Mouse (Mus musculus) spleen, adult 2 months (tissue): ENCODE results near the gene Tmem266. TPM values are rescaled to one million over a fixed set of nuclear protein-coding genes. Genes with fewer than 3 reads are reported as not detected.

ENCODE experiments used
- DNase-seq, 2 experiments: peaks; one replicate each; pipeline versions ENCODE4 v3.0.0 to v3.0.0-alpha.2; 2012 to 2021; ENCODE audit warnings: low spot score in 2 of 2, low read depth in 1 of 2
- H3K27ac ChIP-seq: fragments of 200-500 bp; 2 replicates; pipeline ENCODE4 v1.5.1; 2012; ENCODE audit warnings: low read length, inconsistent platforms; ENCODE audit not compliant: insufficient read depth
- H3K27me3 ChIP-seq: fragments of 200-500 bp; 2 replicates; pipeline ENCODE4 v1.6.1; 2012; ENCODE audit warnings: mild to moderate bottlenecking, moderate library complexity, low read length, inconsistent platforms; ENCODE audit not compliant: control insufficient read depth, insufficient read depth
- H3K36me3 ChIP-seq: fragments of 200-500 bp; 2 replicates; pipeline ENCODE4 v1.6.1; 2012; ENCODE audit warnings: mild to moderate bottlenecking, low read length, inconsistent platforms; ENCODE audit not compliant: control insufficient read depth, insufficient read depth
- H3K4me1 ChIP-seq: fragments of 200-500 bp; 2 replicates; pipeline ENCODE4 v1.6.1; 2011; ENCODE audit warnings: inconsistent platforms; ENCODE audit not compliant: control insufficient read depth, insufficient read depth, insufficient read length
- H3K4me3 ChIP-seq: fragments of 200-500 bp; 2 replicates; pipeline ENCODE4 v1.5.1; 2011; ENCODE audit warnings: mild to moderate bottlenecking, inconsistent platforms; ENCODE audit not compliant: insufficient read depth, insufficient read length; ENCODE audit errors: extremely low read depth
- CTCF ChIP-seq: fragments of 200-500 bp; IDR thresholded peaks from 2 replicates; pipeline ENCODE4 v1.5.1; 2011; ENCODE audit warnings: mild to moderate bottlenecking, inconsistent platforms; ENCODE audit not compliant: insufficient read depth, insufficient read length, insufficient replicate concordance; ENCODE audit errors: extremely low read depth
- POLR2A ChIP-seq: fragments of 200-500 bp; IDR thresholded peaks from 2 replicates; pipeline ENCODE4 v1.6.1; 2011; ENCODE audit warnings: low read depth, low read length, inconsistent platforms
- WGBS: fragments of 180-500 bp; shearing (Covaris S2); methylation state at CpG from one replicate; pipeline ENCODE4 v1.1.7; 2018; 5-methylcytosine and 5-hydroxymethylcytosine counted together
- polyA plus RNA-seq: library from polyadenylated mRNA; depleted of rRNA; stranded (reverse); fragments of >200 nt; gene quantifications from 2 replicates; pipeline ENCODE4 v1.2.3, GENCODE M21; 2012

Gene Tmem266
- polyA plus RNA-seq, 1 experiment, result 0.19 TPM

GRCm38 (mm10) chr9:55355270-55355834 lies 28.6 kb downstream of the Tmem266 start:
- Histone ChIP-seq H3K27me3 (no peaks in the 10 kb centered on the region), H3K27ac (no peak overlapping the region), H3K36me3 (no peaks in the 10 kb centered on the region), H3K4me1 (no peaks in the 10 kb centered on the region), H3K4me3 (no peak overlapping the region)
- WGBS, result 79% methylated on average over 8 of the region's 8 CpGs
- TF ChIP-seq CTCF (no peak), POLR2A (no peak)
- no peak for DNase-seq

GRCm38 (mm10) chr9:55357164-55357563 lies 30.5 kb downstream of the Tmem266 start:
- Histone ChIP-seq H3K4me3 (no peak overlapping the region), H3K27ac (no peak overlapping the region), H3K36me3 (no peaks in the 10 kb centered on the region), H3K4me1 (no peaks in the 10 kb centered on the region), H3K27me3 (no peaks in the 10 kb centered on the region)
- DNase-seq, result no peak
- WGBS, result 84% methylated on average over 1 of the region's 1 CpGs
- TF ChIP-seq CTCF (no peak), POLR2A (no peak)

- Histone ChIP-seq H3K4me3 (no peak overlapping the region), H3K4me1 (peaks cover 2% of the 10 kb centered on the region; the same call in 1 of the 2 replicates), H3K27me3 (no peaks in the 10 kb centered on the region), H3K36me3 (no peaks in the 10 kb centered on the region), H3K27ac (no peak overlapping the region)
- TF ChIP-seq CTCF (no peak), POLR2A (no peak)
- no peak for DNase-seq
- 79% methylated on average over 3 of the region's 3 CpGs for WGBS
These were observed 33.7 kb downstream of the Tmem266 start for GRCm38 (mm10) chr9:55360372-55360771.

GRCm38 (mm10) chr9:55360861-55361260 lies 34.1 kb downstream of the Tmem266 start:
- Histone ChIP-seq H3K4me1 (peaks cover 2% of the 10 kb centered on the region; the same call in 1 of the 2 replicates), H3K27ac (no peak overlapping the region), H3K27me3 (no peaks in the 10 kb centered on the region), H3K36me3 (no peaks in the 10 kb centered on the region), H3K4me3 (no peak overlapping the region)
- DNase-seq, result no peak
- 72% methylated on average over 7 of the region's 7 CpGs for WGBS
- no peak for TF ChIP-seq POLR2A
- TF ChIP-seq CTCF, result no peak

GRCm38 (mm10) chr9:55361969-55362368 lies 35.3 kb downstream of the Tmem266 start:
- no peak overlapping the region for H3K4me3 ChIP-seq
- no peaks in the 10 kb centered on the region for H3K36me3 ChIP-seq
- peaks cover 2% of the 10 kb centered on the region; the same call in 1 of the 2 replicates for H3K4me1 ChIP-seq
- no peaks in the 10 kb centered on the region for H3K27me3 ChIP-seq
- 65% methylated on average over 5 of the region's 5 CpGs for WGBS
- no peak for DNase-seq
- no peak for TF ChIP-seq CTCF
- no peak for TF ChIP-seq POLR2A
- H3K27ac ChIP-seq, result no peak overlapping the region

- no peak overlapping the region for H3K27ac ChIP-seq
- TF ChIP-seq POLR2A (no peak), CTCF (no peak)
- no peaks in the 10 kb centered on the region for H3K27me3 ChIP-seq
- DNase-seq, result no peak
- H3K36me3 ChIP-seq, result no peaks in the 10 kb centered on the region
- H3K4me1 ChIP-seq, result peaks cover 2% of the 10 kb centered on the region; the same call in 1 of the 2 replicates
- no peak overlapping the region for H3K4me3 ChIP-seq
These were observed 37.0 kb downstream of the Tmem266 start for GRCm38 (mm10) chr9:55363707-55364106.

GRCm38 (mm10) chr9:55368011-55368410 lies 41.3 kb downstream of the Tmem266 start:
- H3K27me3 ChIP-seq, result no peaks in the 10 kb centered on the region
- WGBS, result 62% methylated on average over 3 of the region's 3 CpGs
- no peak for DNase-seq
- TF ChIP-seq CTCF (no peak), POLR2A (no peak)
- no peak overlapping the region for H3K4me3 ChIP-seq
- H3K4me1 ChIP-seq, result peaks cover 2% of the 10 kb centered on the region; the same call in 1 of the 2 replicates
- no peaks in the 10 kb centered on the region for H3K36me3 ChIP-seq
- H3K27ac ChIP-seq, result no peak overlapping the region

- TF ChIP-seq CTCF (no peak), POLR2A (no peak)
- H3K27me3 ChIP-seq, result no peaks in the 10 kb centered on the region
- 81% methylated on average over 7 of the region's 7 CpGs for WGBS
- no peaks in the 10 kb centered on the region for H3K36me3 ChIP-seq
- no peak overlapping the region for H3K27ac ChIP-seq
- no peak for DNase-seq
- no peak overlapping the region for H3K4me3 ChIP-seq
- no peaks in the 10 kb centered on the region for H3K4me1 ChIP-seq
These were observed 45.2 kb downstream of the Tmem266 start for GRCm38 (mm10) chr9:55371908-55372307.
